Mouse (Mus musculus) bone marrow, adult 2 months (tissue): Measurements from ENCODE around the gene Cbx3. TPM values are rescaled to one million over a fixed set of nuclear protein-coding genes. Genes with fewer than 3 reads are reported as not detected.

Source experiments
- H3K27ac ChIP-seq: fragments of 200-500 bp; 2 replicates; pipeline ENCODE4 v1.5.1; 2012; ENCODE audit warnings: low read depth, mild to moderate bottlenecking, control low read depth, inconsistent platforms, low read length; ENCODE audit not compliant: control insufficient read depth, poor library complexity, insufficient read depth
- H3K4me1 ChIP-seq: fragments of 200-500 bp; 2 replicates; pipeline ENCODE4 v1.6.1; 2011; ENCODE audit warnings: low read length; ENCODE audit not compliant: control insufficient read depth, insufficient read depth
- H3K4me3 ChIP-seq: fragments of 200-500 bp; replicated peaks from 2 replicates; pipeline ENCODE3; 2011; ENCODE audit warnings: mild to moderate bottlenecking, low read depth, low read length, control low read depth; ENCODE audit not compliant: control insufficient read depth
- CTCF ChIP-seq: fragments of 200-500 bp; IDR thresholded peaks from 2 replicates; pipeline ENCODE4 v1.5.1; 2011; ENCODE audit warnings: low read length, control low read depth; ENCODE audit not compliant: control insufficient read depth, insufficient read depth
- POLR2A ChIP-seq: fragments of 200-500 bp; IDR thresholded peaks from 2 replicates; pipeline ENCODE4 v1.6.1; 2011; ENCODE audit warnings: low read depth, mild to moderate bottlenecking, control low read depth, low read length, borderline replicate concordance; ENCODE audit not compliant: control insufficient read depth
- WGBS: fragments of 180-500 bp; shearing (Covaris S2); methylation state at CpG from one replicate; pipeline ENCODE4 v1.1.7; 2018; 5-methylcytosine and 5-hydroxymethylcytosine counted together
- polyA plus RNA-seq: library from polyadenylated mRNA; stranded (reverse); fragments of >200 nt; gene quantifications from 2 replicates; pipeline ENCODE4 v1.2.4, GENCODE M21; 2011; ENCODE audit warnings: low replicate concordance; ENCODE audit not compliant: missing spikeins, insufficient read depth, insufficient read length

Gene Cbx3
- polyA plus RNA-seq, 1 experiment, result 96.2 TPM

- peak; percentile 88 for TF ChIP-seq CTCF
- no peak for TF ChIP-seq POLR2A
- Histone ChIP-seq H3K4me3 (no peak overlapping the region), H3K4me1 (no peaks in the 10 kb centered on the region), H3K27ac (no peak overlapping the region)
- WGBS, result 18% methylated on average over 18 of the region's 18 CpGs
Observed at GRCm38 (mm10) chr6:51508750-51509648, 38.8 kb downstream of the Cbx3 start.

GRCm38 (mm10) chr6:51510094-51510493 is 39.9 kb downstream of the Cbx3 start:
- 10% methylated on average over 5 of the region's 5 CpGs for WGBS
- Histone ChIP-seq H3K27ac (no peak overlapping the region), H3K4me1 (no peaks in the 10 kb centered on the region), H3K4me3 (no peak overlapping the region)
- TF ChIP-seq CTCF (peak; percentile 67), POLR2A (no peak)

GRCm38 (mm10) chr6:51510946-51511345 is 40.8 kb downstream of the Cbx3 start:
- TF ChIP-seq POLR2A, result no peak
- TF ChIP-seq CTCF, result no peak
- no peaks in the 10 kb centered on the region for H3K4me1 ChIP-seq
- no peak overlapping the region for H3K4me3 ChIP-seq
- WGBS, result 88% methylated on average over 1 of the region's 1 CpGs
- no peak overlapping the region for H3K27ac ChIP-seq

- no peaks in the 10 kb centered on the region for H3K4me1 ChIP-seq
- no peak for TF ChIP-seq CTCF
- no peak for TF ChIP-seq POLR2A
- H3K27ac ChIP-seq, result no peak overlapping the region
- WGBS, result 82% methylated on average over 3 of the region's 3 CpGs
- H3K4me3 ChIP-seq, result no peak overlapping the region
Observed at GRCm38 (mm10) chr6:51513745-51514144, 43.6 kb downstream of the Cbx3 start.

GRCm38 (mm10) chr6:51514860-51515259 is 44.7 kb downstream of the Cbx3 start:
- no peak for TF ChIP-seq CTCF
- TF ChIP-seq POLR2A, result no peak
- no peaks in the 10 kb centered on the region for H3K4me1 ChIP-seq
- H3K4me3 ChIP-seq, result no peak overlapping the region
- no peak overlapping the region for H3K27ac ChIP-seq
- WGBS, result 84% methylated on average over 7 of the region's 7 CpGs

- 25% methylated on average over 5 of the region's 5 CpGs for WGBS
- Histone ChIP-seq H3K27ac (no peak overlapping the region), H3K4me1 (peaks cover 2% of the 10 kb centered on the region; the same call in 1 of the 2 replicates), H3K4me3 (no peak overlapping the region)
- TF ChIP-seq POLR2A (no peak), CTCF (no peak)
Observed at GRCm38 (mm10) chr6:51523310-51523709, 53.1 kb downstream of the Cbx3 start.

- Histone ChIP-seq H3K27ac (peak within 1 kb of the TSS; percentile 68), H3K4me3 (peak within 1 kb of the TSS; percentile 86), H3K4me1 (peaks cover 2% of the 10 kb centered on the region; the same call in 1 of the 2 replicates)
- TF ChIP-seq CTCF, result no peak
- TF ChIP-seq POLR2A, result peak; percentile 38; the same call in 1 of the 2 replicates
- under 1% methylated on average over 47 of the region's 47 CpGs for WGBS
Observed at GRCm38 (mm10) chr6:51523807-51524320, 53.7 kb downstream of the Cbx3 start, which contains the start of gene Snx10. Gene Snx10, plus strand, starts transcription at chr6:51523901.

GRCm38 (mm10) chr6:51524321-51524931 is 54.3 kb downstream of the Cbx3 start:
- no peak for TF ChIP-seq CTCF
- no peak for TF ChIP-seq POLR2A
- peak overlapping the region; percentile 86 for H3K4me3 ChIP-seq
- WGBS, result under 1% methylated on average over 21 of the region's 21 CpGs
- H3K27ac ChIP-seq, result peak overlapping the region; percentile 65
- peaks cover 2% of the 10 kb centered on the region; the same call in 1 of the 2 replicates for H3K4me1 ChIP-seq
